Mouse (Mus musculus) limb, embryonic 15.5 days (tissue): ENCODE results near the gene Gcsh. TPM values are rescaled to one million over a fixed set of nuclear protein-coding genes. Genes with fewer than 3 reads are reported as not detected.

ENCODE experiments used
- ATAC-seq: fragments of 200-750 bp; cut with Nextera tagmentation; 2 replicates; pipeline ENCODE4 v1.8.0; 2017; ENCODE audit warnings: low read depth, moderate TSS enrichment; ENCODE audit not compliant: insufficient number of reproducible peaks, low FRiP score, low TSS enrichment
- H3K27ac ChIP-seq: fragments of 300-500 bp; sonication (generic); 2 replicates; pipeline ENCODE4 v1.5.1; 2015; ENCODE audit warnings: moderate library complexity, mild to moderate bottlenecking, inconsistent platforms
- H3K27me3 ChIP-seq: fragments of 300-500 bp; sonication (generic); 2 replicates; pipeline ENCODE4 v1.6.1; 2015; ENCODE audit warnings: inconsistent platforms
- H3K36me3 ChIP-seq: fragments of 300-500 bp; sonication (generic); 2 replicates; pipeline ENCODE4 v1.6.1; 2015; ENCODE audit warnings: inconsistent platforms
- H3K4me1 ChIP-seq: fragments of 300-500 bp; sonication (generic); 2 replicates; pipeline ENCODE4 v1.6.1; 2015; ENCODE audit warnings: inconsistent platforms
- H3K4me2 ChIP-seq: fragments of 300-500 bp; sonication (generic); 2 replicates; pipeline ENCODE4 v1.6.1; 2015; ENCODE audit warnings: mild to moderate bottlenecking, inconsistent platforms
- H3K4me3 ChIP-seq: fragments of 300-500 bp; sonication (generic); 2 replicates; pipeline ENCODE4 v1.5.1; 2015; ENCODE audit warnings: mild to moderate bottlenecking, inconsistent platforms
- H3K9ac ChIP-seq: fragments of 300-500 bp; sonication (generic); 2 replicates; pipeline ENCODE4 v1.6.1; 2015; ENCODE audit warnings: inconsistent platforms
- H3K9me3 ChIP-seq: fragments of 300-500 bp; sonication (generic); 2 replicates; pipeline ENCODE4 v1.6.1; 2016; ENCODE audit warnings: inconsistent platforms
- WGBS: fragments of 180-500 bp; shearing (Covaris S2); methylation state at CpG from one replicate; pipeline ENCODE4 v1.1.7; 2015; 5-methylcytosine and 5-hydroxymethylcytosine counted together
- polyA plus RNA-seq: library from polyadenylated mRNA; unstranded; fragments of >200 nt; fragmentation: Nextera tagmentation; extraction: Ambion mirVana; gene quantifications from 2 replicates; pipeline ENCODE4 v1.2.1, GENCODE M21; 2015

Gcsh gene
- polyA plus RNA-seq, 1 experiment from 2014 or later: 95.5 TPM

GRCm38 (mm10) chr8:116943161-116943554 is 50.2 kb downstream of the Gcsh start, which contains the start of gene Atmin:
Gene Atmin (plus strand): TSS chr8:116943393.
- H3K27ac ChIP-seq: peak within 1 kb of the TSS; percentile 33
- no peaks in the 10 kb centered on the region for H3K9me3 ChIP-seq
- ATAC-seq: peak; percentile 77
- H3K27me3 ChIP-seq: no peaks in the 10 kb centered on the region
- under 1% methylated on average over 45 of the region's 46 CpGs for WGBS
- H3K9ac ChIP-seq: peak within 1 kb of the TSS; percentile 89
- H3K4me1 ChIP-seq: peaks cover 16% of the 10 kb centered on the region
- H3K4me2 ChIP-seq: peak within 1 kb of the TSS; percentile 86
- peak within 1 kb of the TSS; percentile 95 for H3K4me3 ChIP-seq
- peaks cover 9% of the 10 kb centered on the region for H3K36me3 ChIP-seq

- Histone ChIP-seq H3K4me3 (no peak overlapping the region; the same call in 1 of the 2 replicates), H3K9ac (no peak overlapping the region), H3K27me3 (no peaks in the 10 kb centered on the region), H3K4me1 (peaks cover 16% of the 10 kb centered on the region), H3K27ac (no peak overlapping the region), H3K4me2 (no peak overlapping the region), H3K9me3 (no peaks in the 10 kb centered on the region), H3K36me3 (peaks cover 15% of the 10 kb centered on the region)
- WGBS: 78% methylated on average over 12 of the region's 12 CpGs
- no peak for ATAC-seq
Measured at GRCm38 (mm10) chr8:116942284-116943058, 50.9 kb downstream of the Gcsh start.

- Histone ChIP-seq H3K9ac (no peak overlapping the region), H3K4me3 (no peak overlapping the region), H3K4me2 (no peak overlapping the region), H3K9me3 (no peaks in the 10 kb centered on the region), H3K27me3 (no peaks in the 10 kb centered on the region), H3K4me1 (no peaks in the 10 kb centered on the region), H3K27ac (no peak overlapping the region), H3K36me3 (peaks cover 70% of the 10 kb centered on the region)
- 88% methylated on average over 6 of the region's 6 CpGs for WGBS
- ATAC-seq: no peak
Measured at GRCm38 (mm10) chr8:116935506-116935905, 57.8 kb downstream of the Gcsh start.

GRCm38 (mm10) chr8:116934976-116935375 is 58.4 kb downstream of the Gcsh start:
- Histone ChIP-seq H3K4me1 (no peaks in the 10 kb centered on the region), H3K36me3 (peaks cover 68% of the 10 kb centered on the region), H3K27ac (no peak overlapping the region), H3K4me3 (no peak overlapping the region), H3K9me3 (no peaks in the 10 kb centered on the region), H3K9ac (no peak overlapping the region), H3K4me2 (no peak overlapping the region), H3K27me3 (no peaks in the 10 kb centered on the region)
- 94% methylated on average over 4 of the region's 4 CpGs for WGBS
- no peak for ATAC-seq

Other genes starting within 250 kb of the Gcsh start
- 65.3 and 70.7 TPM in 2 replicates for gene Cmc2, start 72.1 kb downstream of the Gcsh start, polyA plus RNA-seq
- gene Cenpn, start 71.8 kb downstream of the Gcsh start, polyA plus RNA-seq: 29.8 and 30.1 TPM in 2 replicates
- 9.3 and 9.9 TPM in 2 replicates for gene Atmin, start 50.1 kb downstream of the Gcsh start, polyA plus RNA-seq
- gene 1700030J22Rik, start 14.6 kb downstream of the Gcsh start, polyA plus RNA-seq: 1.7 and 2.1 TPM in 2 replicates
- 0.21 and 0.41 TPM in 2 replicates for gene Pkd1l2, start 88.9 kb upstream of the Gcsh start, polyA plus RNA-seq
- 0.35 and 0.47 TPM in 2 replicates for gene Bco1, start 102.3 kb upstream of the Gcsh start, polyA plus RNA-seq
- 2.6 and 3.7 TPM in 2 replicates for gene Gan, start 164.6 kb upstream of the Gcsh start, polyA plus RNA-seq